Mouse (Mus musculus): ENCODE data around the gene Kcnk3.

Kcnk3 gene

GRCm38 (mm10) chr5:30643477-30644179, 55.7 kb downstream of the Kcnk3 start:
- DNase-seq (ENCODE audit: low spot score), result no peak

GRCm38 (mm10) chr5:30646036-30646435, 58.1 kb downstream of the Kcnk3 start:
- no peak for DNase-seq (ENCODE audit: low spot score)

GRCm38 (mm10) chr5:30647396-30647795, 59.4 kb downstream of the Kcnk3 start:
- no peak for DNase-seq (ENCODE audit: low spot score)

GRCm38 (mm10) chr5:30647815-30648560, 60.0 kb downstream of the Kcnk3 start, which contains the start of gene Slc35f6:
Gene Slc35f6, plus strand, starts transcription at chr5:30647933.
- DNase-seq (ENCODE audit: low spot score), result peak; percentile 83

GRCm38 (mm10) chr5:30649558-30649957, 61.6 kb downstream of the Kcnk3 start:
- DNase-seq (ENCODE audit: low spot score), result no peak

- no peak for DNase-seq (ENCODE audit: low spot score)
These were observed 62.8 kb downstream of the Kcnk3 start for GRCm38 (mm10) chr5:30650756-30651155.

- no peak for DNase-seq (ENCODE audit: low spot score)
These were observed 63.6 kb downstream of the Kcnk3 start for GRCm38 (mm10) chr5:30651554-30651953.

- DNase-seq (ENCODE audit: low spot score), result no peak
These were observed 65.3 kb downstream of the Kcnk3 start for GRCm38 (mm10) chr5:30653246-30653645.

- DNase-seq (ENCODE audit: low spot score), result no peak
These were observed 67.1 kb downstream of the Kcnk3 start for GRCm38 (mm10) chr5:30655042-30655441.

DNA sequence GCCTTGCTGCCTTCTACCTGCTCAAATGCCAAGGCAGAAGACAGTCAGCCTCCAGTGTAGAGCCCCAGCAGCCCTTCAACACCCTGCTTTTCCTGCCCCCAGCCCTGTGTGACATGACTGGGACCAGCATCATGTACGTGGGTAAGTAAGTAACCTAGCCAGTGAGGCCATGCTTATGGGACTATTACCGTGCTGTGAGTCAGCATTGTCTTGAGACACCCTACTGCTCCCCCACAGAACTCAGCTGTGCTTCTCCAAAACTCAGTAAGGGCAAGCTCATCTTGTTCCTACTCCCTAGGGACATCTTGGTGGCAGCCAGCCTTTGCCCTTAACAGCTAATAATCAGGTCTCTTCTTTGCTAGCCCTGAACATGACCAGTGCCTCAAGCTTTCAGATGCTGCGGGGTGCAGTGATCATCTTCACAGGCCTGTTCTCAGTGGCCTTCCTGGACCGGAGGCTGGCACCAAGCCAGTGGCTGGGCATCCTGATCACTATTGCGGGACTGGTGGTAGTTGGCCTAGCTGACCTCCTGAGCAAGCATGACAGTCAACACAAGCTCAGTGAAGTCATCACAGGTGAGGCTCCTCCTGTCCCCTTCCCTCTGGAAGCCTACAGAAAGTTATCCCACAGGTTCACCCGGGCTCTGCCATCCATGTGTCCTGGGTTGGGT, 67.7 kb downstream of the Kcnk3 start:
- no peak for DNase-seq (ENCODE audit: low spot score)

- DNase-seq (ENCODE audit: low spot score), result no peak
These were observed 71.1 kb downstream of the Kcnk3 start for GRCm38 (mm10) chr5:30659042-30659441.

- DNase-seq (ENCODE audit: low spot score), result no peak
These were observed 72.3 kb downstream of the Kcnk3 start for GRCm38 (mm10) chr5:30660278-30660677.

DNA sequence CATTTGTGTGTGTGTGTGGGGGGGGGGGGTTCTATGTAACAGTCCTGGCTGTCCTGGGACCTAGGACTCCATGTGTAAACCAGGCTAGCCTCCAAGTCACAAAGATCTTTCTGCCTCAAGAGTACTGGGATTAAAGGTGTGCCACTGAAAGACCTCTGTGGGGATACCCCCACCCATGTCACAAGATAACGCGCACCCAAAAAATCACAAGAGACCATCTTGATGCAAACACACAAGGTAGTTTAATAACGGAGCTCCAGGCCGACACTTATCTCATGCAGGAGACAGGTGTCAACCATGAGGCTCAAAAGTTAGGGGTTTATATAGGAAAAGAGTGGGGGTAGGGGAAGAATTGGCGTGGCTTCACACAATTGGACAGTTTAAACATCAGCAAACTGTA, 72.8 kb downstream of the Kcnk3 start:
- no peak for DNase-seq (ENCODE audit: low spot score)

- DNase-seq (ENCODE audit: low spot score), result no peak
These were observed 77.4 kb downstream of the Kcnk3 start for GRCm38 (mm10) chr5:30665360-30665759.

- no peak for DNase-seq (ENCODE audit: low spot score)
These were observed 78.0 kb downstream of the Kcnk3 start for GRCm38 (mm10) chr5:30665968-30666367.

GRCm38 (mm10) chr5:30666391-30667195, 78.6 kb downstream of the Kcnk3 start, which contains the start of gene Cenpa:
Gene Cenpa, plus strand, starts transcription at chr5:30666777.
- DNase-seq (ENCODE audit: low spot score), result peak; percentile 76

- no peak for DNase-seq (ENCODE audit: low spot score)
These were observed 79.2 kb downstream of the Kcnk3 start for GRCm38 (mm10) chr5:30667215-30667614.

- DNase-seq (ENCODE audit: low spot score), result no peak
These were observed 79.7 kb downstream of the Kcnk3 start for GRCm38 (mm10) chr5:30667686-30668085.

DNA sequence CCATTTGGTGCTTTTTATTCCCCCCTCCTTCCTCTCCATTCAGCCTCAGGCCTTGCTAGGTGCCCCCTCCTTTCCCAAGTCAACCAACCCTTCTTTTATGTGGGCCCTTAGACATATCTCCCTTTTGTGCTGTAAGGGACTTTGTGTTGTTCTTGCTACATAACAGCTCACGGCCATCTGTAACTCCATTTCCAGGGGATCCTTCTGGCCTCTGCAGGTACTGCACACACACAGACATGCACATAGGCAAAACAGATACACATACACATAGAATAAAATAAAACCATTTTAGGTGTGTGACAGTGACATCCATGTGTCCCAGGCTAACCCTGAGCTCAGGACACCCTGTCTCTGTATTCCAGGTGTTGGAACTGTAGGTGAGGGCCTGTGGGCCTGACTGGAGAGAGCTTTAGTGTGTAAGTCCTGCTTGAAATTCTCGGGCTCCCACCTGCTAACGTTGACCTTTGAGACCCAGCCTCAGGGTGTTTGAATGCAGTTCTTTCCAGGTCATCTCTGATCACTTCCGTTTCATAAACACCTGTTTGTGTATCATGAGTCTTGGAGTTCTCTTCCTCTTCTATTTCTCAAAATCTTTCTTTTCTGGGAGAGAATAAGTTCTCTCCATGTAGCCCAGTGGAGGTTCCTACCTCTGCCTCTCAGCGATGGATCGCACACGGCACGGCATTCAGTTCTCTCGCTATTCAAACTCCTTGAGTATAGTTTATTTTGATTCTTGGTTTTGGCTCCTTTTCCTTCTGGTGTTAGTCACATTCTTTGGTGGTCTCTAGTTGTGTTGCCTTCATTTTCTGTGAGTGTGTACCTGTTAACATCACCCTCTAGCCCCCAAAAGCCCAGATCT, 80.9 kb downstream of the Kcnk3 start:
- DNase-seq (ENCODE audit: low spot score), result no peak

DNA sequence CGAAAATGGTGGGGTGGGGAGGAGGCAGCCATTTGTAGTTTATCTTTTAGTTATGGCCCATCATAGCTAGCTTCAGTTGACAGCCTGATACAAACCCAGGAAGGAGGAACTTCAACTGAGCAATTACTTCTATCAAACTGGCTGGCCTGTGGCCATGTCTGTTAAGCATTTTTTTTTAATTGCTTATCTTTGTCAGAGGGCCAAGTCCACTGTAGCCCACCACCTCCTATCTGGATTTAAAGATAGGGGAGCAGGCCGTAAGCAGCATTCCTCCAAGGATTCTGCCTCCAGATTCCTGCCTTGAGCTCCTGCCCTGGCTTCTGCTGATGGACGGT, 81.5 kb downstream of the Kcnk3 start:
- DNase-seq (ENCODE audit: low spot score), result no peak

GRCm38 (mm10) chr5:30670091-30670490, 82.1 kb downstream of the Kcnk3 start:
- DNase-seq (ENCODE audit: low spot score), result no peak
